Mouse (Mus musculus): ENCODE measurements around the gene Gpr18.
A peak's percentile ranks its signal among the peaks of the same experiment; 100 is the strongest.
"Not testable (repeated sequence)": the region's sequence is repeated elsewhere in the genome, so short reads cannot be mapped to it uniquely, and the experiment has no call there.

Gene Gpr18

DNA sequence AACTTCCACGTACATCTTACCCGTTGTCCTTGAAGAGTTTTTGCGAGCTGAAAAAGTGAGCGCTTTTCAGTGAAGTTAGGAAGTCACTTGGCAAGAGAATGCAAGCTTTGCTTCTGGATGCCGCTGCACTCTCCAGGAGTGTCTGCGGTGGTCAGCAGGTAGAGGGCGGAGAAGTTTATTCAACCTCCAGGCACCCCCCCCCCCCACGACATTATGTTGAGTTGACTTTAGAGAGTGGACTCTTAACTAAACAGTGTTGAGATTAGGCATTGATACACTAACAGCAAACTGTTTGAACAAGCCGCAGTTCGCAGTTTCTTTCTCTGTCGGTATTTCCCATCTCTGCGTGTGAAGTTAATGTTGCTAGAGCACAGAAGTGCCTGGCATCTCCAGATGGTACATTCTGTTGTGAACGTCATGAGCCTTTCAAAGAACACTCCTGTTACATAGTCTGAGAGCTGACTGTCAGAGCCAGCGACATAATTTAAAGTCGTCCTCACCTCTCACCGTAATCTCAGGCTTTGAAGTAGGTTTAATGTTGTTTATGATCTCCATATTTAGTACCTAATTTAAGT lies 36.2 kb downstream of the Gpr18 start:
- peak in 1 of 2 experiments; percentile 13 for DNase-seq

DNA sequence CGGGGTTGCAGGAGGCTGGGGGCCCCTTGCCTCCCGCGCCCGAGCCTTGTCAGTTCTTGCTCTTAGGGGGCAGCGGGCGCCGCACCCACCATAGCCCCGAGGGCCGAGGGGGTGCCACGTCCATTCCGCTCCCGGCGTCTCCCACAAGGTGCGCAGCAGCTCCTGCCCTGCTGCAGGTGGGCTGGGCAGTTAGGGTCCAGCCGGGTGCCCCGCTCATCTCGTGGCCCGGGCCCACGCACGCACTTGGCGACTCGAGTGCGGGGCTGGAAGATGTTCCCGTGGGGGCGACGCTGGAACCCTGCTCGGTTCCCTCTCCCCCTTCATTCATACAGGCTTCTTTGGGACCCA lies 36.7 kb downstream of the Gpr18 start:
- DNase-seq = no peak

DNA sequence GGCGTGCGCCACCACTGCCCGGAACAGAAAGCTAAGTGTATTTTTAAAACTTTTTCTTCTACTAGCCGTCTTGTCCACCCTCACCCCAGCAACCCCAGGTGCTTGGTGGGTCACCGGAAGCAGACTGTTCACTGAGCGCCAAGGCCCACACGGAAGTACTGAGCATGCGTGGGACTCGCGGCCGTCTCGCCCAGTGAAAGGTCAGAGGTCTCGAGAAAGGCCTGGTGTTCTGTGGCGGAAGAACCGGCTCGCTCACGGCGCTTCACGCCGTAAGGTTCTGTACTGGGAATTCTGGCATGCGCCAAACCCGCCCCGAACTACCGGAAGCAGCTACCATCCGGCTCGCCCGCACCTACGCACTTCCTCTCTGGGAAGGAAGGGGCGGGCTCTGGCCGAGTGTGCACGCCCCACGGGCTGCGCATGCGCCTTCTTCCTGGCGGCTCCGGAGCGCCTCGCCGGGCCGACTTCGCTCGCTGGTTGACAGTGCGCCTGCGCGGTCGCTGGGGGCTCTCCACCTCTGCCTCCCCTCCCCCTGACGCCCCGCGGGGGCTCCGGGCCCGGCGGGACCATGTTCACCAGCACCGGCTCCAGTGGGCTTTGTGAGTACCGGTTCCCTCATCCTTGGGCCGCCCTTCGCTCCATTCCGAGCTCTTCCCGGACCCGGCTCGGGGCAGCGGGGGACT lies 37.3 kb downstream of the Gpr18 start, which contains the start of gene Ubac2:
Gene Ubac2 (plus strand): TSS at position 445 of the 683 bp plus-strand sequence.
- DNase-seq = peak; percentile 99

DNA sequence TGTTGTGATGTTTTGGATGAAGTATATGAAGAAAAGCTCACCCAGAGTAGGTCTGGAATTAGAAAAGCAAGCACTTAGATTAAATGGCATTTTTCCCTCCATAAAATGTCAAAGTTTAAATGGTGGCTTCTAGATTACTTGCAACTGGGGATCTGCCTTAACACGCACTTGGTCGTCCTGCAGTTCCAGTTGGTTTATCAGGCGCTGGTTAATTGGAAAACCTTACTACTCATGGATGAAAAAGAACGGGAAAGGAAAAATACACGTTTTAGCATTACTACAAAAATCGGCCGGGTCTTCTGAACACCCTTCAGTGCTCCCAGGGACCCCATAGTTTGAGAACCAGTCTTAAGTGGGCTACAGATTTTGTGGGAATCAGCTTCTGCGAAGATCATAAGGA lies 37.9 kb downstream of the Gpr18 start:
- no peak for DNase-seq

DNA sequence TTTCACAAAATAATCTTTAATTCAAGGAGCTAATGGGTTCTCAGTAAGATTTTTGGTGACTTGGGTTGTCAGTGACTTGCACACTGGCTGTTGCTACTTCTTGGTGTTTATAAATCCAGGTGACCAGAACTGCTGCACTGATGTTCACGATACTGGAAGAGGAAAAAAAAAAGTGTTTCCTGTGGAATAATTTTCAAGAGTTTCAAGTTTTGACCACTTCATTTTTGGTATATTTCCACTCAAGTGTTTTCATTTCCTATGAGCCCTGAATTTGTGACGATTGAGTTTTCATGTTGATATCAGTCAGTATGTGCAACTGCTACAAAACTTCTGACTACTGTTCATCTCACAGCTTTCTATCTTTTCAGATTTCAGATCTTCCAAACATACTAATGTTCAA lies 38.7 kb downstream of the Gpr18 start:
- DNase-seq = no peak

DNA sequence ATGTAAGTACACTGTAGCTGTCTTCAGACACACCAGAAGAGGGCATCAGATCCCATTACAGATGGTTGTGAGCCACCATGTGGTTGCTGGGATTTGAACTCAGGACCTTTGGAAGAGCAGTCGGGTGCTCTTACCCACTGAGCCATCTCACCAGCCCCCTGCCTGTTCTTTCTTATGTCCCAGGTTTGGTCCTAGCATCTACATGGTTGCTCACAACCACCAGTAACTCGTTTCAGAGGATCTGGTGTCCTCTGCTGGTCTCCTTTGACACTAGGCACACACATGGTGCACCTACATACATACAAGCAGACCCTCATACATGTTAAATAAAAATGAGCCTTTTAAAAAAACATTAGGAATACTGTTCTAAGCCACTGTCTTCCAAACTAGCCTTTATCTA lies 39.4 kb downstream of the Gpr18 start:
- DNase-seq = not testable (repeated sequence)

DNA sequence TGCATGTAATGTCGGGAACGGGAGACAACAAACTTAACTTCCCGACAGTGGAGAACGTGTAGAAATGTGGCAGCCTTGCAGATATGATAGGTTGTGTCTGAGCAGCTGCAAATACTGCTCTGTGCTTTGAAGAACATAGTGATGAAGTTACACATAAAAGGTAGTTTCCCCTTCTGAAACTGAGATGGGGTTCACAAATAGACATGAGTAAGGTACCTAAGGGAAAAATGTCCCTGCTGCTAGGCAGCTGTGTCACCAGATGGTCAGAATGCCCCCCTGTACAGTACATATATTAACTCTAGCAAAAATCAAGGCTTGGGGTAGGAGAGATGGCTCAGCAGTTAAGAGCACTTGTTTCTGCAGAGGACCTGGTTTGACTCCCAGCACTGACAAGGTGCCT lies 41.9 kb downstream of the Gpr18 start:
- DNase-seq = no peak

DNA sequence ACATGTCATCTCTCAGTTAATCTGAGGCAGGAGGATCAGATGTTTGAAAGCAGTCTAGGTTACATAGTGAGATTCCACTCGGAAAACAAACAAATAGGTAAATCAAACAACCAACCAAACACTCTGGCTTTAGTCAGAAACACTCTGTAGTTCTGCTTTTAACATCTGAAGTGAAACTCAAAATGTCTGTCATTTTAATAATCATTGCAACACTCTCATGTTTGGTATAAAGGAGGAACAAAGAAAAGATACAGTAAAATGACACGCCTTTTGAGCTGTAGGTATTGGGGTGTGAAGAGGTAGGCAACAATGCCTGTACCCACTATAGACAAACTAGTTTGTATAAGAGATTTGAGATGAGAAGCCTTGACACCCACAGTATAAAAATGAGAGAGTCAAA lies 42.4 kb downstream of the Gpr18 start:
- DNase-seq = no peak

DNA sequence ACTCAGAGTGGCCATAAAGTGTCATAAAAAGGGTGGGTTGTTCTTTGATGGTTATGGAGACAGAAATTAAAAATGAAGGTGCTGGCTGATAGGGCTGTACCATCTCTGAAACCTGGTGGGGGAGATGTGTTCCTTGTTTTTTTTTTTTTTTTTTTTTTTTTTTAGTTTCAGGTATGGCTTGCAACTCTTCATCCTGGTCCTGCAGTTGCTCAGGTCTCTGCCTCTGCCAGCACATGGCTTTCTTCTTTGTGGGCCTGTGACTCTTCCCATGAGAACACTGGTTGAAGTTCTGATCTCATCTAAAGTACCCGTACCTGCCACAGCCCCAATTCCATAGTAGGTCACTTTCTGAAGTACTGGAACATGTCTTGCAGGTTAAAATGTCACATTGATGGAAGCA lies 42.8 kb downstream of the Gpr18 start:
- no peak for DNase-seq

DNA sequence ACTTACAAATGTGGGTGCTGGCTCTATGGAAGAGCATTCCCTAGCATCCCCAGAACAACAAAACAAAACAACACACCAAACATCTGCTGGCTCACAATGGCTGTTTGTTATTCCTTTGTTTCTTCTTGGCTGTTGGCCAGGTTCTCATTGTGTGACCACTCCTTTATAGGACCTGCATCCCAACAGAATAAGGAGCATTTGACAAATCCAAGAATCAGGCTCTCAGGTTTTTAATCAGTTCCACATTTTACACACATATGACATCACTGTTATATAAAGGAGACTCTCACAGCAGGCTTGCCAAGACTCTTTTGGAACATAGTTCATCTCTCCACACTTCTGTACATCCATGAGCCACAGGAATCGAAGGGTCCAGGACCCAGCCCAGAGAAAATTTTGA lies 46.5 kb downstream of the Gpr18 start:
- DNase-seq = no peak

DNA sequence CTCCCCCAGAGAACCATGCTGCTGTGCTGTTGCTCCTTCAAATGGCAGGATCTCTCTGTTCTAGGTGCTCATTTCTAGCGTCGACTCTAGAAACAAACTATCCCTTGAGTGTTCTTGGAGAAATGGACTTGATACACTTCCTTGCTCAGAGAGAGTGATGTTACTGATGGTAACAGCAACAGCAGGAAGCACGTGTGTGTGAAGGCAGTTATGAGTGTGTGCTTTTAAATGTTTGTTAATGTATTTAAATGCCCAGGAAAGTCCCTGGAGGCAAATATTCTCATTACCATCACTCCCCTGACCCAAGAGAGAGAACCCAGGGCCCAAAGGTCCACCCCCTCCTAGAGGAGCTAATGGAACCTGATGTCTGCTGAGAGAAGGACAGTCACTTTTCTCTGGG lies 49.0 kb downstream of the Gpr18 start:
- DNase-seq = no peak

DNA sequence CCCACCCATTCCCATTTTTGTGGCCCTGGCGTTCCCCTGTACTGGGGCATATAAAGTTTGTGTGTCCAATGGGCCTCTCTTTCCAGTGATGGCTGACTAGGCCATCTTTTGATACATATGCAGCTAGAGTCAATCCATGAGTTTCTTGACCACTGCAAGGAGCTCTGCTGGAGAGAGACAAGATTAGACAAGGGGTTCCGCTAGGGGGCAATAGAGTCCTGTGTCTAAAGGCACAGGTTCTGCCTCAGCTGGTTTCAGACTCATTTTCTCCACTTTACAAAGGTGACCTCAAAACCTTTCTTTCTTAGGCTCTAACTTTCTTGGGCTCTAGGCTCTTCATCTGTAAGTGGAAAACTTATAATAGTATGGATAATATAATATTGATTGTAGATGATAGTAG lies 50.4 kb downstream of the Gpr18 start:
- peak; percentile 83 to 89 for DNase-seq
